Mouse (Mus musculus): ENCODE data around the gene Spred2. TPM values are rescaled to one million over a fixed set of nuclear protein-coding genes. Genes with fewer than 3 reads are reported as not detected.
"Not testable (repeated sequence)": the region's sequence is repeated elsewhere in the genome, so short reads cannot be mapped to it uniquely, and the experiment has no call there.

Spred2 gene
- polyA plus RNA-seq, 1 experiment from 2014 or later = 4.1 TPM

- 72% methylated on average over 3 of the region's 3 CpGs for WGBS
- Histone ChIP-seq H3K36me3 (ENCODE audit: control insufficient read depth, insufficient read depth) (peaks cover 17% of the 10 kb centered on the region), H3K4me1 (ENCODE audit: control insufficient read depth, insufficient read depth, low read length) (no peaks in the 10 kb centered on the region; the same call in 1 of the 2 replicates), H3K4me2 (ENCODE audit: low read depth, low read length) (no peak overlapping the region), H3K9ac (ENCODE audit: low read length) (no peak overlapping the region), H3K9me3 (replicated peaks; ENCODE audit: control insufficient read depth, low read length) (0 out of 2 replicates have a peak, but pooled peaks cover 5% of the 10 kb centered on the region), H3K27me3 (ENCODE audit: control insufficient read depth, insufficient read depth, low read length) (no peaks in the 10 kb centered on the region), H3K27ac (ENCODE audit: low read length) (no peak overlapping the region), H3K4me3 (ENCODE audit: low read length) (no peak overlapping the region)
- no peak for ATAC-seq (replicated peaks; ENCODE audit: extremely low read depth, insufficient read depth, low FRiP score)
These were observed 129.8 kb downstream of the Spred2 start for GRCm38 (mm10) chr11:20053951-20054350.

GRCm38 (mm10) chr11:20054617-20055016 is 130.4 kb downstream of the Spred2 start:
- ATAC-seq (replicated peaks; ENCODE audit: extremely low read depth, insufficient read depth, low FRiP score) = no peak
- WGBS = 61% methylated on average over 5 of the region's 5 CpGs

GRCm38 (mm10) chr11:20056168-20056567 is 132.0 kb downstream of the Spred2 start:
- Histone ChIP-seq H3K36me3 (ENCODE audit: control insufficient read depth, insufficient read depth) (peaks cover 32% of the 10 kb centered on the region), H3K4me1 (ENCODE audit: control insufficient read depth, insufficient read depth, low read length) (no peaks in the 10 kb centered on the region; the same call in 1 of the 2 replicates), H3K9me3 (replicated peaks; ENCODE audit: control insufficient read depth, low read length) (0 out of 2 replicates have a peak, but pooled peaks cover 2% of the 10 kb centered on the region), H3K4me2 (ENCODE audit: low read depth, low read length) (no peak overlapping the region), H3K4me3 (ENCODE audit: low read length) (no peak overlapping the region), H3K27ac (ENCODE audit: low read length) (no peak overlapping the region), H3K9ac (ENCODE audit: low read length) (no peak overlapping the region), H3K27me3 (ENCODE audit: control insufficient read depth, insufficient read depth, low read length) (no peaks in the 10 kb centered on the region)
- ATAC-seq (replicated peaks; ENCODE audit: extremely low read depth, insufficient read depth, low FRiP score) = no peak
- WGBS = 85% methylated on average over 1 of the region's 1 CpGs

More at GRCm38 (mm10) chr11:20054617-20055016, 130.4 kb downstream of the Spred2 start:
- Histone ChIP-seq H3K4me1 (ENCODE audit: control insufficient read depth, insufficient read depth, low read length) (no peaks in the 10 kb centered on the region; the same call in 1 of the 2 replicates), H3K27me3 (ENCODE audit: control insufficient read depth, insufficient read depth, low read length) (no peaks in the 10 kb centered on the region), H3K27ac (ENCODE audit: low read length) (no peak overlapping the region), H3K9me3 (replicated peaks; ENCODE audit: control insufficient read depth, low read length) (0 out of 2 replicates have a peak, but pooled peaks cover 2% of the 10 kb centered on the region), H3K9ac (ENCODE audit: low read length) (no peak overlapping the region), H3K36me3 (ENCODE audit: control insufficient read depth, insufficient read depth) (peaks cover 24% of the 10 kb centered on the region), H3K4me3 (ENCODE audit: low read length) (no peak overlapping the region), H3K4me2 (ENCODE audit: low read depth, low read length) (no peak overlapping the region)

- Histone ChIP-seq H3K27ac (ENCODE audit: low read length) (no peak overlapping the region), H3K9me3 (replicated peaks; ENCODE audit: control insufficient read depth, low read length) (0 out of 2 replicates have a peak, but pooled peaks cover 2% of the 10 kb centered on the region), H3K4me2 (ENCODE audit: low read depth, low read length) (no peak overlapping the region), H3K4me3 (ENCODE audit: low read length) (no peak overlapping the region), H3K27me3 (ENCODE audit: control insufficient read depth, insufficient read depth, low read length) (no peaks in the 10 kb centered on the region), H3K9ac (ENCODE audit: low read length) (no peak overlapping the region), H3K4me1 (ENCODE audit: control insufficient read depth, insufficient read depth, low read length) (no peaks in the 10 kb centered on the region; the same call in 1 of the 2 replicates), H3K36me3 (ENCODE audit: control insufficient read depth, insufficient read depth) (peaks cover 35% of the 10 kb centered on the region)
- WGBS = 83% methylated on average over 2 of the region's 2 CpGs
- ATAC-seq (replicated peaks; ENCODE audit: extremely low read depth, insufficient read depth, low FRiP score) = no peak
These were observed 133.3 kb downstream of the Spred2 start for GRCm38 (mm10) chr11:20057429-20057828.

- H3K9ac ChIP-seq (ENCODE audit: low read length) = no peak overlapping the region
- 86% methylated on average over 3 of the region's 3 CpGs for WGBS
- peaks cover 35% of the 10 kb centered on the region for H3K36me3 ChIP-seq (ENCODE audit: control insufficient read depth, insufficient read depth)
- 0 out of 2 replicates have a peak, but pooled peaks cover 2% of the 10 kb centered on the region for H3K9me3 ChIP-seq (replicated peaks; ENCODE audit: control insufficient read depth, low read length)
- H3K4me1 ChIP-seq (ENCODE audit: control insufficient read depth, insufficient read depth, low read length) = no peaks in the 10 kb centered on the region
- no peak overlapping the region for H3K4me2 ChIP-seq (ENCODE audit: low read depth, low read length)
- H3K4me3 ChIP-seq (ENCODE audit: low read length) = no peak overlapping the region
- no peaks in the 10 kb centered on the region for H3K27me3 ChIP-seq (ENCODE audit: control insufficient read depth, insufficient read depth, low read length)
- no peak for ATAC-seq (replicated peaks; ENCODE audit: extremely low read depth, insufficient read depth, low FRiP score)
- H3K27ac ChIP-seq (ENCODE audit: low read length) = no peak overlapping the region
These were observed 135.6 kb downstream of the Spred2 start for GRCm38 (mm10) chr11:20059736-20060135.

GRCm38 (mm10) chr11:20062801-20063200 is 138.6 kb downstream of the Spred2 start:
- WGBS = 86% methylated on average over 9 of the region's 9 CpGs
- H3K4me3 ChIP-seq (ENCODE audit: low read length); H3K27ac ChIP-seq (ENCODE audit: low read length); H3K9ac ChIP-seq (ENCODE audit: low read length); H3K4me2 ChIP-seq (ENCODE audit: low read depth, low read length); H3K9me3 ChIP-seq (replicated peaks; ENCODE audit: control insufficient read depth, low read length); H3K27me3 ChIP-seq (ENCODE audit: control insufficient read depth, insufficient read depth, low read length); ATAC-seq (replicated peaks; ENCODE audit: extremely low read depth, insufficient read depth, low FRiP score); H3K4me1 ChIP-seq (ENCODE audit: control insufficient read depth, insufficient read depth, low read length): not testable (repeated sequence)
- H3K36me3 ChIP-seq (ENCODE audit: control insufficient read depth, insufficient read depth) = peaks cover 24% of the 10 kb centered on the region

GRCm38 (mm10) chr11:20064086-20064485 is 139.9 kb downstream of the Spred2 start:
- not testable (repeated sequence) for H3K27me3 ChIP-seq (ENCODE audit: control insufficient read depth, insufficient read depth, low read length); H3K27ac ChIP-seq (ENCODE audit: low read length); H3K4me2 ChIP-seq (ENCODE audit: low read depth, low read length); H3K9ac ChIP-seq (ENCODE audit: low read length); H3K4me1 ChIP-seq (ENCODE audit: control insufficient read depth, insufficient read depth, low read length); H3K9me3 ChIP-seq (replicated peaks; ENCODE audit: control insufficient read depth, low read length); ATAC-seq (replicated peaks; ENCODE audit: extremely low read depth, insufficient read depth, low FRiP score); H3K4me3 ChIP-seq (ENCODE audit: low read length)
- 69% methylated on average over 2 of the region's 2 CpGs for WGBS
- peaks cover 16% of the 10 kb centered on the region for H3K36me3 ChIP-seq (ENCODE audit: control insufficient read depth, insufficient read depth)

- 83% methylated on average over 2 of the region's 2 CpGs for WGBS
These were observed 140.8 kb downstream of the Spred2 start for GRCm38 (mm10) chr11:20064926-20065325.

GRCm38 (mm10) chr11:20066106-20066505 is 141.9 kb downstream of the Spred2 start:
- H3K4me2 ChIP-seq (ENCODE audit: low read depth, low read length) = no peak overlapping the region
- no peak overlapping the region for H3K9ac ChIP-seq (ENCODE audit: low read length)
- H3K27me3 ChIP-seq (ENCODE audit: control insufficient read depth, insufficient read depth, low read length) = no peaks in the 10 kb centered on the region
- no peaks in the 10 kb centered on the region for H3K9me3 ChIP-seq (replicated peaks; ENCODE audit: control insufficient read depth, low read length)
- no peak overlapping the region for H3K4me3 ChIP-seq (ENCODE audit: low read length)
- 100% methylated on average over 1 of the region's 1 CpGs for WGBS
- H3K4me1 ChIP-seq (ENCODE audit: control insufficient read depth, insufficient read depth, low read length) = no peaks in the 10 kb centered on the region
- H3K27ac ChIP-seq (ENCODE audit: low read length) = no peak overlapping the region
- no peak for ATAC-seq (replicated peaks; ENCODE audit: extremely low read depth, insufficient read depth, low FRiP score)
- peaks cover 13% of the 10 kb centered on the region for H3K36me3 ChIP-seq (ENCODE audit: control insufficient read depth, insufficient read depth)

More at GRCm38 (mm10) chr11:20064926-20065325, 140.8 kb downstream of the Spred2 start:
- no peak for ATAC-seq (replicated peaks; ENCODE audit: extremely low read depth, insufficient read depth, low FRiP score)
- no peak overlapping the region for H3K9ac ChIP-seq (ENCODE audit: low read length)
- peaks cover 15% of the 10 kb centered on the region for H3K36me3 ChIP-seq (ENCODE audit: control insufficient read depth, insufficient read depth)
- no peaks in the 10 kb centered on the region for H3K27me3 ChIP-seq (ENCODE audit: control insufficient read depth, insufficient read depth, low read length)
- H3K27ac ChIP-seq (ENCODE audit: low read length) = no peak overlapping the region
- no peak overlapping the region for H3K4me3 ChIP-seq (ENCODE audit: low read length)
- no peaks in the 10 kb centered on the region for H3K9me3 ChIP-seq (replicated peaks; ENCODE audit: control insufficient read depth, low read length)
- H3K4me1 ChIP-seq (ENCODE audit: control insufficient read depth, insufficient read depth, low read length) = no peaks in the 10 kb centered on the region
- H3K4me2 ChIP-seq (ENCODE audit: low read depth, low read length) = no peak overlapping the region
